Mouse (Mus musculus): ENCODE measurements at regions not wholly inside any gene's neighbourhood (a gene's known extent, or its start where the extent isn't known, plus 50 kb on each side); places are given as distances from the start of the nearest gene placed in this dataset.

DNA sequence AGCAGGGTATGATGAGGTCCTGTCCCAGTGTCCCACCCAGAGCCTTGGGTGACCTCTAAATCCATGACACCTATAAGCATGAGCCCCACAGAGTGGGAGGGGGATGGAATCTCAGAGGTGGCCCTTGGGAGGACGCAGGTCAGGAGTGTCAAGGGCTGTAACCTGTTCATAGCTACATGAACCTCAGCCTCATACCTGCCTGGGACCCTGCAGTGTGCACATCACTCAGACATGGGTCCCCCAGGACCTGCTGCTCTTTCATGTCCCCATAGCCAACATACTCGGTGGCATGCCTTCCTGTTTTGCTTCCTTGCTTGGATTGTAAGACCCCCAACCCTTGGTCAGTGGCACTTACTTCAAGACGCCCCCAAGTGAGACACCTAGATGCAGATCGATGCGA lies 66.9 kb upstream of the Hs6st1 start:
- TF ChIP-seq CTCF (IDR thresholded peaks at IDR 0.05; ENCODE audit: extremely low read depth, insufficient read length, insufficient replicate concordance, low read depth, low read length) (no peak), POLR2A (IDR thresholded peaks at IDR 0.05; ENCODE audit: low read depth, low read length) (no peak)
